Mouse (Mus musculus): ENCODE data around the gene Dnase2a.

- TF ChIP-seq CTCF (IDR thresholded peaks at IDR 0.05; ENCODE audit: insufficient read depth, low read length) = no peak
- TF ChIP-seq POLR2A (IDR thresholded peaks at IDR 0.05; ENCODE audit: borderline replicate concordance, extremely low read depth, low read depth, low read length) = no peak
Observed at GRCm38 (mm10) chr8:84934860-84935259, 26.5 kb downstream of the Dnase2a start.

All from lung, adult 2 months (tissue).